Mouse (Mus musculus): ENCODE measurements at regions not wholly inside any gene's neighbourhood (a gene's known extent, or its start where the extent isn't known, plus 50 kb on each side); places are given as distances from the start of the nearest gene placed in this dataset.

DNA sequence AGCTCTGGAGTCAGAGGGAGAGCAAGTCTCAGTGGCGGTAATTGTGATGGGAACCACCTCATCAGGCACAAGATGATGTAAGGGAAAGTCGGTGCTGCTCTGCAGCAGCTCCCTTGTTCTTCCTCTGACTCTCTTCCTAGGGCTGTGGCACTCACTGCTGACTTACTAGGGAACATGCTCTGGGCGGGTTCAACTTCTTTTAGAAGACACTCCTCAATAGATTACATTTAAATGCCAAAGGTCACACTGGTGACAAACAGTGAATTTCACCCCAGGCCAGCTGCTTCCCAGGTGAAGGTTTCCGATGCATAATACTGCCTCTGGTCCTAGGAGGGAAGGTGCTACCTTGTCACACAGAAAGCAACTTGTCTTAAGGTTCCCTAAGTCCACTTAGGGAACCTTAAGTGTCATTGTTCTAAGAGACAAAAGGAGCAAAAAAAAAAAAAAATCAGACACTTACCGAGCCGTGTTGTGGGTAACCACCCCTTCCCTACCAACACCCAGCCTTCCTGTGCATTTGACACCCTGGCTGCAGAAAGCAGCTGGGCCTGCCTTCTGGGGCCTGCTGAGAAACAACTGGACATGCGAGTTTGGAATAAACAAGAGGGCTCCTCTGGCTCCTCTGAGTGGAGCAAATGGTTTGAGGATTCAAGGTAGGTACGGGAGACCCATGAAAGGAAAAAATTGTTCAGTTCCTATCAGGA, 135.0 kb downstream of the Pja1 start:
- no peak overlapping the region for H3K4me2 ChIP-seq (replicated peaks; ENCODE audit: low read depth)
- H3K9ac ChIP-seq (ENCODE audit: low read depth, low read length) = no peak overlapping the region
- H3K36me3 ChIP-seq (ENCODE audit: control insufficient read depth, insufficient read depth) = no peaks in the 10 kb centered on the region
- H3K9me3 ChIP-seq (ENCODE audit: control insufficient read depth) = no peaks in the 10 kb centered on the region
- no peak overlapping the region for H3K4me3 ChIP-seq (ENCODE audit: low read depth, low read length)
- TF ChIP-seq CTCF (IDR thresholded peaks at IDR 0.05; ENCODE audit: low read depth) = no peak
- no peak overlapping the region for H3K27ac ChIP-seq (ENCODE audit: low read depth, low read length)
- H3K4me1 ChIP-seq (replicated peaks; ENCODE audit: control insufficient read depth, insufficient read depth, low read length) = no peaks in the 10 kb centered on the region
- no peaks in the 10 kb centered on the region for H3K27me3 ChIP-seq (replicated peaks; ENCODE audit: control insufficient read depth, insufficient read depth, low read length)
- 45% methylated on average over 8 of the region's 8 CpGs for WGBS
- peak; percentile 41; the same call in 1 of the 2 replicates for ATAC-seq

DNA sequence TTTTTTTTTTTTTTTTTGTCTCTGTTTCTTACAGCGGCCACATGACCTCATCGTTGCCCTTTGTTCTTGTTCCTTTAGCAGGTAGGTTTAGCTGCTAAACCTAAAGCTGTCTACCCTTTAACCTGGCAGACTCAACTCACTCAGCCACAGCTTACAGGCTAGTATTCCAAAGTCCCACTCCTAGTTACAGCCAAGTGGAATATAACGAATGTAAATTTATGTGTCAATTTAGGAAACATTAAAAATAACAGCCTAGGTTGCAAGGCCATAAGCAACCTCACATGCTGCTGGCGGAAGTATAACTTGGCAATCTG, 138.7 kb downstream of the Pja1 start:
- Histone ChIP-seq H3K36me3 (ENCODE audit: control insufficient read depth, insufficient read depth) (no peaks in the 10 kb centered on the region), H3K9me3 (ENCODE audit: control insufficient read depth) (no peaks in the 10 kb centered on the region), H3K4me2 (replicated peaks; ENCODE audit: low read depth) (no peak overlapping the region), H3K27ac (ENCODE audit: low read depth, low read length) (no peak overlapping the region), H3K4me1 (replicated peaks; ENCODE audit: control insufficient read depth, insufficient read depth, low read length) (no peaks in the 10 kb centered on the region), H3K27me3 (replicated peaks; ENCODE audit: control insufficient read depth, insufficient read depth, low read length) (no peaks in the 10 kb centered on the region), H3K4me3 (ENCODE audit: low read depth, low read length) (no peak overlapping the region), H3K9ac (ENCODE audit: low read depth, low read length) (no peak overlapping the region)
- TF ChIP-seq CTCF (IDR thresholded peaks at IDR 0.05; ENCODE audit: low read depth) = no peak
- WGBS = 54% methylated on average over 4 of the region's 4 CpGs
- peak; percentile 26; the same call in 1 of the 2 replicates for ATAC-seq

DNA sequence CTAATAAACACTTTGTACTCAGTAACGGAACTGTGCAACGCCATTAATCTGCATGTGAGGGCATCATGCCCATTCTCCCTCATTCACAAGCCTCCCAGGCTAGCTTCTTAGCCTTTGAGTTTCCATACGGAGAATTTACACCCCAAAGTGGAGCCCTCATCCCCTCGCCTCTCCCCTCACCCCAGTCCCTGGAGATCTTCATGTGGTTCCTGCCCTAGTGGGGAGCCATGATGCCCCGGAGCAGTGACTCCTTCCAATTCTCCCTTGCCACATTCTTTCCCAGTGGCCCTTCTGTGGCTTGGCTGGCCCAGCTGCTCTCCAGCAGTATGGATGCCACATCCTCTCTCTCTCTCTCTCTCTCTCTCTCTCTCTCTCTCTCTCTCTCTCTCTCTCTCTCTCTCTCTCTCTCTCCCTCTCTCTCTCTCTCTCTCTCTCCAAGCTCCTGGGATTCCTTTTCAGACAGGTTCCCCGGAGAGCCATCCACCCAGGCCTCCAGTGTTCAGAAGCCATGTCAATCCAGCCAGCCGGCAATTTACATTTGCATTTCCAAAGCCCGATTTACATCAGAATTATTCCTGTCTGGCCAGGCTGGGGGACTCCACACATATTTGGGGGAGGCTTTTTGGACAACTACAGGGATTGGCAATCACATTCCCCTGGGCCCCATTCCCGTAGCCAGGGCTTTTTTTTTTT, 139.2 kb downstream of the Pja1 start:
- Histone ChIP-seq H3K4me2 (replicated peaks; ENCODE audit: low read depth) (no peak overlapping the region), H3K27ac (ENCODE audit: low read depth, low read length) (no peak overlapping the region), H3K4me1 (replicated peaks; ENCODE audit: control insufficient read depth, insufficient read depth, low read length) (no peaks in the 10 kb centered on the region), H3K9ac (ENCODE audit: low read depth, low read length) (no peak overlapping the region), H3K27me3 (replicated peaks; ENCODE audit: control insufficient read depth, insufficient read depth, low read length) (no peaks in the 10 kb centered on the region), H3K9me3 (ENCODE audit: control insufficient read depth) (no peaks in the 10 kb centered on the region), H3K36me3 (ENCODE audit: control insufficient read depth, insufficient read depth) (no peaks in the 10 kb centered on the region), H3K4me3 (ENCODE audit: low read depth, low read length) (no peak overlapping the region)
- ATAC-seq = 0 out of 2 replicates have a peak, but pooled peaks have one; percentile 24
- 75% methylated on average over 9 of the region's 9 CpGs for WGBS
- no peak for TF ChIP-seq CTCF (IDR thresholded peaks at IDR 0.05; ENCODE audit: low read depth)

- Histone ChIP-seq H3K4me3 (ENCODE audit: low read depth, low read length) (no peak overlapping the region), H3K9me3 (ENCODE audit: control insufficient read depth) (no peaks in the 10 kb centered on the region), H3K36me3 (ENCODE audit: control insufficient read depth, insufficient read depth) (no peaks in the 10 kb centered on the region), H3K4me1 (replicated peaks; ENCODE audit: control insufficient read depth, insufficient read depth, low read length) (no peaks in the 10 kb centered on the region), H3K27me3 (replicated peaks; ENCODE audit: control insufficient read depth, insufficient read depth, low read length) (no peaks in the 10 kb centered on the region), H3K9ac (ENCODE audit: low read depth, low read length) (no peak overlapping the region), H3K4me2 (replicated peaks; ENCODE audit: low read depth) (no peak overlapping the region), H3K27ac (ENCODE audit: low read depth, low read length) (no peak overlapping the region)
- WGBS = 94% methylated on average over 8 of the region's 8 CpGs
- no peak for ATAC-seq
- no peak for TF ChIP-seq CTCF (IDR thresholded peaks at IDR 0.05; ENCODE audit: low read depth)
Observed at GRCm38 (mm10) chrX:99330386-99330785, 140.7 kb downstream of the Pja1 start.

GRCm38 (mm10) chrX:99328576-99328975, 142.5 kb downstream of the Pja1 start:
- no peak for ATAC-seq
- TF ChIP-seq CTCF (IDR thresholded peaks at IDR 0.05; ENCODE audit: low read depth) = no peak
- no peaks in the 10 kb centered on the region for H3K27me3 ChIP-seq (replicated peaks; ENCODE audit: control insufficient read depth, insufficient read depth, low read length)
- H3K9me3 ChIP-seq (ENCODE audit: control insufficient read depth) = no peaks in the 10 kb centered on the region
- no peaks in the 10 kb centered on the region for H3K4me1 ChIP-seq (replicated peaks; ENCODE audit: control insufficient read depth, insufficient read depth, low read length)
- no peak overlapping the region for H3K9ac ChIP-seq (ENCODE audit: low read depth, low read length)
- no peak overlapping the region for H3K4me3 ChIP-seq (ENCODE audit: low read depth, low read length)
- no peak overlapping the region for H3K27ac ChIP-seq (ENCODE audit: low read depth, low read length)
- no peaks in the 10 kb centered on the region for H3K36me3 ChIP-seq (ENCODE audit: control insufficient read depth, insufficient read depth)
- no peak overlapping the region for H3K4me2 ChIP-seq (replicated peaks; ENCODE audit: low read depth)
- WGBS = 49% methylated on average over 4 of the region's 4 CpGs

DNA sequence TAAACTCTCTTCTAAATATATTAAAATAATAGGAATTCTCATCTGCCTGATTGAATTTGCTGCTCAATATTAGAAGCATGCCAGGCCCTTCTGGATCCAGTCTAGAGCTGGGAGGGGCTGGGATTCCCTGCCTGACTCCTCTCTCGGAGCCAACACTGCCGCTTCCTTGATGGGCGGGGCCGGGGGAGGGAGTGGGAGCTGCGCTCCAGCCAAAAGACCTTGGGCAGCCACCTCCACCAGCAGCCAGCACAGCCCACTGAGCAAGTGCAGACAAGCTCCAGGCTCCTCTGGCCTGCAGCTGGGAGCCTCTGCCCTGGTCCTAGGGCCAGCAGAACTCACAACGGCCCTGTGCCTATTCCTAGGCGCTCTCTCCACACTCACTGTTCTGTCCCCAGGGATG, 144.9 kb downstream of the Pja1 start:
- Histone ChIP-seq H3K9ac (ENCODE audit: low read depth, low read length) (no peak overlapping the region), H3K27ac (ENCODE audit: low read depth, low read length) (no peak overlapping the region), H3K9me3 (ENCODE audit: control insufficient read depth) (no peaks in the 10 kb centered on the region), H3K27me3 (replicated peaks; ENCODE audit: control insufficient read depth, insufficient read depth, low read length) (no peaks in the 10 kb centered on the region), H3K4me1 (replicated peaks; ENCODE audit: control insufficient read depth, insufficient read depth, low read length) (no peaks in the 10 kb centered on the region), H3K4me3 (ENCODE audit: low read depth, low read length) (no peak overlapping the region), H3K36me3 (ENCODE audit: control insufficient read depth, insufficient read depth) (no peaks in the 10 kb centered on the region), H3K4me2 (replicated peaks; ENCODE audit: low read depth) (no peak overlapping the region)
- no peak for ATAC-seq
- no peak for TF ChIP-seq CTCF (IDR thresholded peaks at IDR 0.05; ENCODE audit: low read depth)
- 53% methylated on average over 7 of the region's 7 CpGs for WGBS
